Comparison of ENCODE assay signal across 14 mouse cellular contexts in genomic region chr1:180314641-180315040, GRCm38 (mm10). TPM values are rescaled to one million over a fixed set of nuclear protein-coding genes. Genes with fewer than 3 reads are reported as not detected.
A peak's percentile ranks its signal among the peaks of the same experiment; 100 is the strongest.
DNase-seq lines count a peak whose midpoint lies in the region; ATAC-seq lines count a peak whose summit lies in the region.
"Had no signal": no experiment of that assay in that cellular context is flagged by ENCODE, and none has a peak within 500 bp of the region (broad histone marks: within the 10 kb centered on the region; RNA-seq: fewer than 3 reads in every experiment).

No protein-coding gene starts in this region.

- H3K4me2 ChIP-seq in heart, embryonic 14.5 days (ENCODE audit: low read length) = peak overlapping the region; percentile 23
- H3K4me2 ChIP-seq: liver, embryonic 15.5 days had no signal

- H3K9ac ChIP-seq in heart, embryonic 14.5 days (ENCODE audit: low read length) = 0 out of 2 replicates have a peak overlapping the region, but pooled peaks have one; percentile 11
- H3K9ac ChIP-seq: limb, embryonic 12.5 days; liver, embryonic 15.5 days had no signal

- 59% methylated on average over 11 of the region's 11 CpGs for whole genome bisulfite sequencing in heart, embryonic 14.5 days

- intact Hi-C loops in heart, postnatal 10 days (cut with DNase I) = loop anchor here (2.0 kb wide), 1 partner anchor 14 kb away; no protein-coding TSS in a partner anchor
- intact Hi-C loops in left cerebral cortex, postnatal 14 days (cut with DNase I) = no loop called here

- H3K9me3 ChIP-seq in heart, embryonic 14.5 days (ENCODE audit: control insufficient read depth, low read length) = no peaks in the 10 kb centered on the region
- H3K9me3 ChIP-seq: limb, embryonic 12.5 days; liver, embryonic 15.5 days had no signal

- H3K27ac ChIP-seq in heart, embryonic 14.5 days (replicated peaks in 1 of 2; ENCODE audit: control insufficient read depth in 1 of 2, insufficient read depth in 1 of 2, low read depth in 2 of 2, low read length in 2 of 2) = peak overlapping the region; percentile 64 to 79
- H3K27ac ChIP-seq: limb, embryonic 12.5 days; liver, embryonic 15.5 days had no signal

- H3K4me1 ChIP-seq in heart, embryonic 14.5 days (ENCODE audit: control insufficient read depth in 2 of 2, insufficient read depth in 2 of 2, low read length in 2 of 2) = peaks cover 26 to 33% of the 10 kb centered on the region in 2 experiments

- H3K36me3 ChIP-seq in heart, embryonic 14.5 days (ENCODE audit: control insufficient read depth, insufficient read depth, low read length) = no peaks in the 10 kb centered on the region
- H3K36me3 ChIP-seq: limb, embryonic 12.5 days; liver, embryonic 15.5 days had no signal

- H3K4me3 ChIP-seq in heart, embryonic 14.5 days (ENCODE audit: control insufficient read depth in 1 of 2, insufficient read depth in 1 of 2, low read depth in 1 of 2, low read length in 2 of 2) = no peak overlapping the region
- H3K4me3 ChIP-seq: limb, embryonic 12.5 days; liver, embryonic 15.5 days had no signal

- no peaks in the 10 kb centered on the region for H3K27me3 ChIP-seq in heart, embryonic 14.5 days (ENCODE audit: control insufficient read depth, insufficient read depth, low read length)
- H3K27me3 ChIP-seq: limb, embryonic 12.5 days had no signal

- ATAC-seq in heart, embryonic 14.5 days (ENCODE audit: insufficient number of reproducible peaks, insufficient read depth, low FRiP score, low read depth) = no peak
- peak; percentile 26 for ATAC-seq in inflammation-experienced regulatory T-cells, adult 6 months

- no peak for DNase-seq in heart, postnatal 10 days
- DNase-seq in thymus, postnatal 4 days = peak; percentile 36
- no peak for DNase-seq in thymus, postnatal 25 days
- DNase-seq in ovary, postnatal 36 days (ENCODE audit: low spot score) = no peak
- DNase-seq in ovary, adult 18-20 months (ENCODE audit: low spot score) = no peak
- DNase-seq in left cerebral cortex, postnatal 14 days (ENCODE audit: low spot score in 2 of 2) = no peak
- DNase-seq: cerebellum, postnatal 14 days; gastrocnemius, postnatal 25 days; heart, postnatal 4 days; kidney, adult 9 months had no signal

RNA-seq across cellular contexts. Expression of gene Itpkb, which starts 15.6 kb away (rescaled TPM):
- polyA plus RNA-seq in heart, embryonic 14.5 days (2014; fragmentation: Nextera tagmentation; extraction: Ambion mirVana) = 5.5 and 5.6 TPM in 2 replicates
- total RNA-seq in heart, postnatal 10 days (2021) = 10 to 100 TPM; 81.4 to 93.6 TPM
- polyA plus RNA-seq in inflammation-experienced regulatory T-cells, adult 6 months (2017; shearing (Covaris generic)) = 10 to 100 TPM; 25.3 to 58.2 (median 55.2) TPM
- 10 to 100 TPM; 14.0 to 14.3 TPM for total RNA-seq in left cerebral cortex, postnatal 14 days (2021)

RNA-seq across cellular contexts. Expression of gene Psen2, which starts 51.4 kb away (rescaled TPM):
- polyA plus RNA-seq in heart, embryonic 14.5 days (2014; fragmentation: Nextera tagmentation; extraction: Ambion mirVana) = 14.7 and 15.6 TPM in 2 replicates
- 10 to 100 TPM; 13.5 to 15.3 TPM for total RNA-seq in heart, postnatal 10 days (2021)
- 100 to 1,000 TPM in 2 of 3 experiments, 10 to 100 TPM in 1; 83.5 to 124 (median 120) TPM for polyA plus RNA-seq in inflammation-experienced regulatory T-cells, adult 6 months (2017; shearing (Covaris generic))
- total RNA-seq in left cerebral cortex, postnatal 14 days (2021) = 10 to 100 TPM; 18.1 to 20.8 TPM

Comparison
In these comparisons a context has a peak if more than half of its experiments do, and no peak if none do; other contexts are left out.
1. RNA of gene Itpkb, which starts 15.6 kb away (total RNA-seq): 81.4 to 93.6 TPM in heart, postnatal 10 days; 14.0 to 14.3 TPM in left cerebral cortex, postnatal 14 days; every median in the first group is over 4 times any median in the second.